Mouse (Mus musculus) ES-Bruce4 (cell line): Measurements from ENCODE around the gene Tab1. TPM values are rescaled to one million over a fixed set of nuclear protein-coding genes. Genes with fewer than 3 reads are reported as not detected.

Experiments used
- H3K27ac ChIP-seq: 2 replicates; pipeline ENCODE4 v1.5.1; 2012; ENCODE audit warnings: low read length, inconsistent platforms; ENCODE audit not compliant: insufficient read depth
- H3K27me3 ChIP-seq: 2 replicates; pipeline ENCODE4 v1.6.1; 2012; ENCODE audit warnings: mild to moderate bottlenecking, low read length, inconsistent platforms; ENCODE audit not compliant: control insufficient read depth, poor library complexity, insufficient read depth, severe bottlenecking
- H3K36me3 ChIP-seq: 2 replicates; pipeline ENCODE4 v1.6.1; 2012; ENCODE audit warnings: inconsistent platforms, mild to moderate bottlenecking, low read length, moderate library complexity; ENCODE audit not compliant: control insufficient read depth, poor library complexity, insufficient read depth, severe bottlenecking
- H3K4me1 ChIP-seq: one replicate; pipeline ENCODE4 v1.8.1; 2011; ENCODE audit warnings: low read length; ENCODE audit not compliant: control insufficient read depth, insufficient read depth
- H3K4me3 ChIP-seq: 2 replicates; pipeline ENCODE4 v1.5.1; 2011; ENCODE audit warnings: low read depth, mild to moderate bottlenecking, low read length
- H3K9ac ChIP-seq: 2 replicates; pipeline ENCODE4 v1.6.1; 2012; ENCODE audit warnings: low read depth, mild to moderate bottlenecking, inconsistent platforms; ENCODE audit not compliant: poor library complexity, severe bottlenecking
- H3K9me3 ChIP-seq: replicated peaks from 2 replicates; pipeline ENCODE4 v1.6.1; 2012; ENCODE audit warnings: mild to moderate bottlenecking, low read length, inconsistent platforms; ENCODE audit not compliant: control insufficient read depth, poor library complexity, insufficient read depth, severe bottlenecking
- CTCF ChIP-seq: IDR thresholded peaks from one replicate; pipeline ENCODE4 v1.8.1; 2011; ENCODE audit warnings: low read depth, low read length
- EP300 ChIP-seq: IDR thresholded peaks from 2 replicates; pipeline ENCODE4 v1.6.1; 2011; ENCODE audit warnings: low read depth, low read length; ENCODE audit not compliant: insufficient read depth
- POLR2A ChIP-seq: IDR thresholded peaks from one replicate; pipeline ENCODE4 v1.8.1; 2011; ENCODE audit warnings: low read length; ENCODE audit not compliant: insufficient read depth
- polyA plus RNA-seq: library from polyadenylated mRNA; stranded (reverse); fragments of >200 nt; gene quantifications from 2 replicates; pipeline ENCODE4 v1.2.4, GENCODE M21; 2011; ENCODE audit warnings: low read depth; ENCODE audit not compliant: missing spikeins, insufficient read depth, insufficient read length

Gene Tab1
- polyA plus RNA-seq, 1 experiment = 15.6 TPM

DNA sequence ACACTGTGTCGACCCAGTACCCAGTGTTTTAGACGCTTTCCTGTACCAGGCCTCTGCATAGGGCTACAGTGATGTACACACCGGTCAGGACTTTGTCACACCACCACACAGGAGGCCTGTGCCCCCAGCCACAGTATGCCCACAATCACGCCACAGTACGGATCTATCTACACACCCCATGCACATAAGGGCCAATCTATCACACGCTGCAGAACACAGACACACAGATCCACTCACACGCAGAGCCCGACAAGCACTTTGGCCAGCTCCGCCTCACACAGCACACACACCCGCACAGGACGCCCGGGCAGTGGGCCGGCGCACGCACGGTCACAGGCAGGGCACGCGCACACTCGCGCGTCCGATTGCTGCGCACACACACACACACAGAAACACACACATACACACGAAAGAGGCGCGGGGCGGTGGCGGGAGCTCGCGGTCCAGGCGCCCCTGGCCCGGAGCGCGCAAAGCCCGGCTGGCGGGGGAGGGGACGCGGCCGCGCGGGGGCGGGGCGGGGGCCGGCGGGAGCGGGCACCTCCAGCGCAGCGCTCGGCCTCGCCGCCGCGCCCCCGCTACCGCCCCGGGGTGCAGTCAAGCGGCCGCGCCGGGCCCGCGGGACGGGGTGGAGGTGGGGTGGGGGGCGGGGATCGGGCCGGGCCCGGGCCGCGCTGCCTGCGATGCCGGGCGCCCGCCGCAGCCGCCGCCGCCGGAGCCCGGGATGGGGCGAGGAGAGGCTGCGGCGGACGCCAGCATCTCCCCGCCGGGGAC, 40.3 kb downstream of the Tab1 start, which contains the start of gene Mgat3:
Mgat3 (plus strand) TSS at position 721 of the 771 bp plus-strand sequence.
- no peak for TF ChIP-seq EP300
- no peak for TF ChIP-seq POLR2A
- TF ChIP-seq CTCF = no peak
- Histone ChIP-seq H3K9me3 (no peaks in the 10 kb centered on the region), H3K36me3 (no peaks in the 10 kb centered on the region), H3K4me3 (peak within 1 kb of the TSS; percentile 71), H3K27ac (no peak within 1 kb of the TSS), H3K4me1 (peaks cover 9% of the 10 kb centered on the region), H3K9ac (peak within 1 kb of the TSS; percentile 91), H3K27me3 (no peaks in the 10 kb centered on the region)

GRCm38 (mm10) chr15:80173781-80174597, 41.1 kb downstream of the Tab1 start:
- no peaks in the 10 kb centered on the region for H3K36me3 ChIP-seq
- no peak for TF ChIP-seq EP300
- TF ChIP-seq POLR2A = no peak
- TF ChIP-seq CTCF = no peak
- H3K9ac ChIP-seq = peak overlapping the region; percentile 91
- peaks cover 9% of the 10 kb centered on the region for H3K4me1 ChIP-seq
- peak overlapping the region; percentile 71 for H3K4me3 ChIP-seq
- no peaks in the 10 kb centered on the region for H3K27me3 ChIP-seq
- no peaks in the 10 kb centered on the region for H3K9me3 ChIP-seq
- no peak overlapping the region for H3K27ac ChIP-seq

DNA sequence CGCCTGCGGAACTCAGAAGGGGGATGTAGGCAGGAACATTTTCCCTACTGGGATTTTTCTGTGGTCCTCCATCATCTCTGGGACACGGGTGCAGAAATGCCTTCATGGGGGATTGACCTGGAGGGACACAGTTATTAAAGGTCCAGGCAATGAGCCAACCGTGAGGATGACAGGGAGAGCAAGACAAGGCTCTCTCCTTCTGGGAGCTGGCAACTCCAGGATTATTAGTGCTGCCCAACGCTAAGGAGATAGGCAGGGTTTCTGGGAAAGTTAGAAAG, 41.6 kb downstream of the Tab1 start:
- H3K27me3 ChIP-seq = no peaks in the 10 kb centered on the region
- no peaks in the 10 kb centered on the region for H3K9me3 ChIP-seq
- H3K4me3 ChIP-seq = peak overlapping the region; percentile 71
- no peaks in the 10 kb centered on the region for H3K36me3 ChIP-seq
- H3K4me1 ChIP-seq = peaks cover 9% of the 10 kb centered on the region
- peak overlapping the region; percentile 91 for H3K9ac ChIP-seq
- TF ChIP-seq CTCF (no peak), POLR2A (no peak), EP300 (no peak)
- H3K27ac ChIP-seq = no peak overlapping the region

- Histone ChIP-seq H3K27me3 (no peaks in the 10 kb centered on the region), H3K36me3 (no peaks in the 10 kb centered on the region)
Measured at GRCm38 (mm10) chr15:80175316-80175715, 42.4 kb downstream of the Tab1 start.

DNA sequence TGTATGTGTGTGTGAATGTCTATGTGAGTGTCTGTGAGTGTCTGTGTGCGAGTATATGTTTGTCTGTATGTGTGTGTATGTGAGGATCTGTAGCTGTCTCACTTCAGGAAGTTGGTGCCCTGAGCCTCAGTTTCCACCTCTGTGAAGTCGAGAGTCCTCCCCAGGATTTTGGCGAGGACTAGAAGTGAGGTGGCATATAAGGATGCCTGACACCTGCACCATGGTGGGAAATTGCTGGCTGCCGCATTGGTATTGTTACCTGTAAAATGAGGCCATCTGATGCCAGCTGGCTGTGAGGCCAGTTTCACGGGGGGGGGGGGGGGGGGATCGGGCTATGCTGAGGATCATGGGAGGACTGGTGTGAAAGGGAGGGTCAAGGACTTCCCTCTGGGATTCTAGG, 42.8 kb downstream of the Tab1 start:
- TF ChIP-seq POLR2A (no peak), CTCF (no peak), EP300 (no peak)
- Histone ChIP-seq H3K4me1 (no peaks in the 10 kb centered on the region), H3K27ac (no peak overlapping the region), H3K9me3 (no peaks in the 10 kb centered on the region), H3K27me3 (no peaks in the 10 kb centered on the region), H3K36me3 (no peaks in the 10 kb centered on the region), H3K4me3 (no peak overlapping the region), H3K9ac (no peak overlapping the region)

More at GRCm38 (mm10) chr15:80175316-80175715, 42.4 kb downstream of the Tab1 start:
- TF ChIP-seq CTCF = no peak
- TF ChIP-seq POLR2A = no peak
- Histone ChIP-seq H3K27ac (no peak overlapping the region), H3K4me1 (peaks cover 2% of the 10 kb centered on the region), H3K9ac (no peak overlapping the region), H3K4me3 (no peak overlapping the region), H3K9me3 (no peaks in the 10 kb centered on the region)

DNA sequence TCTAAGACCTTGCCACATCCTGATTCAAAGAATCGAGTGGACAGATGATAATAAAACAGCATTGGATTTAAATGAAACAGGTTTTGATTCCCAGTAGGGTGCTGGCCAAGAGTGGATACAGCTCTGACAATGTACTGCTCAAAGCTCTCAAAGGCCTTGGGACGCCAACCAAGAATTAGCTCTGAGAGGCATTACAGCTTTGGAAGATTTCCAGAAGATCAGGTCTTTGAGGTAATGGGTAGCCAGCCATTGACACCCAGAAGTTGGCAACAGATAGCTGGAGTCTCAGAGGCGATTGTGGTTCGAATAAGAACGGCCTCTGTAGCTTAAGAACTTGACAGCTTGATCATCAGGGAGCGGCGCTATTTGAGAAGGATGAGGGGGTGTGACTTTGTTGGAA, 48.6 kb downstream of the Tab1 start:
- Histone ChIP-seq H3K4me1 (no peaks in the 10 kb centered on the region), H3K9ac (no peak overlapping the region), H3K9me3 (no peaks in the 10 kb centered on the region), H3K36me3 (no peaks in the 10 kb centered on the region), H3K27ac (no peak overlapping the region), H3K27me3 (no peaks in the 10 kb centered on the region), H3K4me3 (no peak overlapping the region)
- no peak for TF ChIP-seq EP300
- TF ChIP-seq POLR2A = no peak
- TF ChIP-seq CTCF = no peak
